Mouse (Mus musculus) lung, postnatal 14 days (tissue): Measurements from ENCODE around the gene Apol7c.
"Not testable (repeated sequence)": the region's sequence is repeated elsewhere in the genome, so short reads cannot be mapped to it uniquely, and the experiment has no call there.

Experiments
- DNase-seq: peaks from one replicate; pipeline ENCODE4 v3.0.0; 2021

Gene Apol7c

DNA sequence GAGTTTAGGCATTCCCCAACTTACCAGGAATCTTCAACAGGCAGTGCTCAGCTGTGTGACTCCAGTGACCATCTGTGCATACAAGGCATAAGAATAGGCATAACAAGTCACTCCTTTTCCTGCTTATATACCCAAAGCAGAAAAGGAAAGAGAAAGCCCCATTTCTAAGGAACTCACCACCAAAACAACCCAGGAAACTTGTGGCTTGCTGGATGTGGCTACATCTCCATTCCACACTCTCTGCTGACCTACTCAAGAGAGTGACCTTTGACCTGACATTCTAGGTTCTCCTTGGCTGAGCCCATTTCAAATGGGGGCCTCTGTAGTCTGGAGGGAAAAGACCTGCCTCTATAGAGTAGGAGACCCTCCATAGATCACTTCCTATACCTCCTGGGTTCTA lies at the start of gene Apol7c:
Gene Apol7c (minus strand): TSS at position 101 of the 400 bp plus-strand sequence.
- no peak for DNase-seq

DNA sequence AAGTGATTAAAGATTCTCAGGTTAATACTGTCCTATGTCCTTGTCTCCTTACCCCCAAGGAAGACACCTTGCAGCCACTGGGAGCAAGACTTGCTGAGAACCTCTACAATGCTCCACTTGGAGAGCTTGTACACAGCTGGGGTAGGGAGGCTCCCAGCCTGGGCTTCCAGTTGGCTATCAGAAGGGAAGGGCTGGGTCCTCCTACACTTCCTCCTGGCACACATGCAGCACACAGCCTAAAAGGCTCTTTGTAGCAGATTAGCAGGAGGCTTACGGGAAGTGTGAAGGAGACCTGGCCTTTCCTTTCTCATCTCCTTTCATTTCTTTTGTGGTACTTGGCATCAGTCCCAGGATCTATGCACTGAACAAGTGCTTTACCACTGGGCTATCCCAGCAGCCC lies 48.6 kb upstream of the Apol7c start:
- DNase-seq, result peak; percentile 40

DNA sequence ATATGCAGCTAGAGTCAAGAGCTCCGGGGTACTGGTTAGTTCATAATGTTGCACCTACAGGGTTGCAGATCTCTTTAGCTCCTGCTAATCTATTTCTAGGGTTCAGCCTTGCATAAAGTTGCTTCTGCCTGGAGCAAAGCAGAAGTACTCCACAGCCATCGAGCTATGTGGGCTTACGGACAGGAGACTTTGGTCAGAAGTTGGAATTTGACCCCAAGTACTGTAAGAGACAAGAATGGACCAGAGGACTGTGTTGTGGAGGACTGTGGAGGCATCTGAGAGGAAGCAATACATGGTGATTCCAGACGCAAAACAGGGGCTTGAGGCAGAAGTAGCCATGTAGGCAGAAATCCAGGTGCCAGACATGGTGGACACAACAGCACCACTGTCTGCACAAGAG lies 46.2 kb upstream of the Apol7c start:
- no peak for DNase-seq

- DNase-seq, result no peak
These were observed 45.7 kb upstream of the Apol7c start for GRCm38 (mm10) chr15:77578801-77579200.

- DNase-seq, result no peak
These were observed 30.1 kb upstream of the Apol7c start for GRCm38 (mm10) chr15:77563219-77563618.

- no peak for DNase-seq
These were observed 28.7 kb upstream of the Apol7c start, which contains the start of gene 1700025B11Rik for GRCm38 (mm10) chr15:77561792-77562191. Gene 1700025B11Rik, minus strand, starts transcription at chr15:77561892.

DNA sequence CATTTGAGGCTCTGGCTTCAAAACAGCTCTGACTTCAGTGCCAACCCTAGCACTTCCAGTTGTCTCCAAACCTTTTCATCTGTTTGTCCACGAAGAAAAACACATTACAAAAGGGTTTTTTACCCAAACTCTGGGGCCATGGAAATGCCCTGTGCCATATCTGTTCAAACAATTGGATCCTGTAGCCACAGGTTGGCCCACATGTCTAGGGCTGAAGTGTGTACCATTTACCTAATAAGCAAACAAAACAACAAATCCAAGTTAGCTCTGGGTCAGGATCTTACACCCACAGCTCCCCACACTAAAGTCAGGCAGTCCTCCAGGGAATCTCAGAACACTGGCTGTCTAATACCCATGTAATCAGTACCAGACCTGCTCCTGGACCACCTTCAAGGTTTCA lies 6.1 kb upstream of the Apol7c start:
- DNase-seq, result not testable (repeated sequence)

- peak; percentile 71 for DNase-seq
These were observed 9.8 kb downstream of the Apol7c start for GRCm38 (mm10) chr15:77523186-77523843.

DNA sequence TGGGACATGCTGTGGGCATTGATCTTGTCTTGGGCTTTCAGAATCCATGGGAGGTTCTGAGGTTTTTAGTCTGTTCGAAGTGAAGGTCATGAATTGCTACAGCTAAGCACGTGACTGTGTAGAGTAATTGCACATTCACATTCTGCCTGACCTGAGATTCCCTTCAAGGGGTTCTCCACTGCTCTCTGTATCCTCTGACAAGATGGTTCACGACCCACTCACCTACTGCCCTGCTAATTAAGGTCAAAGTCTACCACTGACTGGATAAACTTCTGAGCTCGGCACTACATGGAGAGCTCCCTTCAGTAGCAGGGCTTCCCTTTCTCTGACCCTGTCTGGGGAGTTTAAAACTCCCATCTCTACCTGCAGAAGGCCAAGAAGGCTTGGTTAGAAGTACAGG lies 12.5 kb downstream of the Apol7c start:
- DNase-seq, result not testable (repeated sequence)

DNA sequence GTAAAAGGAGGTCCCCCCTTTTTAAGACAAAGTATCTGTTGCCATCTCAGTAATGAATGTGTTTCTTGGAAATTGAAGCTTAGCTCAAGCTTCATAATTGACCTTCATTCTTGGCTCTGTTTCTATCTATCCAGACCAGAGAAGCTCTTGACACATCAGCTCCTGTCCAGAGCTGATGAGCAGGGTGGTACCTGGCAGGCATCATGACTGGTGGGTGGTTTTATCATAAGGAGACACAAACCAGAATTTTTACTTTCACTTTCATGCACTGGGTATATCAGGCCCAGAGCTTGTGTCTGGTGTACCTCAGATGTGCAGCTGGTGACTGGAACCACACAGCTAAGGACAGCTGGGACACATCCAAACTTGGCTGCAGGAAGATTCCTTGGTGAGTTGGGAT lies 25.1 kb downstream of the Apol7c start, which contains the start of gene Apol11a:
Gene Apol11a (plus strand): TSS at position 306 of the 400 bp plus-strand sequence.
- DNase-seq, result not testable (repeated sequence)

DNA sequence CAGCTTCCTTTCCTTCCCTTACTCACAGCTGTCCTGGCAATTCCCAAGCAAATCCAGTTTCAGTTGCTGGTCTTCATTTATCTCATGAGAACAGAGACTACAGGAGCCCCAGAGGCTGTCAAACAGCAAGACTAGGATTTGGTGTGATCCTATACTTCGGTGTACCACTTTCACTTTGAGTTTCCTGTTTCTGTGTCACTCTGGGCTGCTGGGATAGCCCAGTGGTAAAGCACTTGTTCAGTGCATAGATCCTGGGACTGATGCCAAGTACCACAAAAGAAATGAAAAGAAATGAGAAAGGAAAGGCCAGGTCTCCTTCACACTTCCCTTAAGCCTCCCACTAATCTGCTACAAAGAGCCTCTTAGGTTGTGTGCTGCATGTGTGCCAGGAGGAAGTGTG lies 38.4 kb downstream of the Apol7c start:
- not testable (repeated sequence) for DNase-seq

- not testable (repeated sequence) for DNase-seq
These were observed 39.9 kb downstream of the Apol7c start for GRCm38 (mm10) chr15:77493181-77493580.

DNA sequence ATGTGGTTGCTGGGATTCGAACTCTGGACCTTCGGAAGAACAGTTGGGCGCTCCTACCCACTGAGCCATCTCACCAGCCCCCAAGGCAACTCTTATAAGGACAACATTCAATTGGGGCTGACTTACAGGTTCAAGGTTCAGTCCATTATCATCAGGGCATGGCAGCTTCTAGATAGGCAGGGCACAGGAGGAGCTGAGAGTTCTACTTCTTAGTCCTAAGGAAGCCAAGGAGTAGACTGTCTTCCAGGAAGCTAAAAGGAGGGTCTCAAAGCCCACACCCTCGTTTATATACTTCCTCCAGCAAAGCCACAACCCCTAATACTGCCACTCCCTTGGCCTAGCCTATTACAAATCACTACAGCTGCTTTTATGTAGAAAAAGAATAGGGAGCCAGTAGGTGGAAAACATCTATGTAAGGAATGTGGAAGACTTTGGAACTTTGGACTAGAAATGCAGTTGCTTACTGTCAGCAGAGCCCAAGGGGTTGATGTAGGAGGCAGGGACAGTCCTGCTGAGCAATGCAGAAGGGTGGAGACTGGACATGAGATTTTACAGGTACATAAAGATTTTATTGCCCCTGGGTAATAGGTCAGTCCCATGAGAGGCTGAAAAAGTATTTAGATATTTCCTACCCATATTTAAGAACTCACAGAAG lies 50.8 kb downstream of the Apol7c start:
- DNase-seq, result no peak

GRCm38 (mm10) chr15:77476693-77477092 lies 56.4 kb downstream of the Apol7c start, which contains the start of gene Apol10a:
Gene Apol10a, plus strand, starts transcription at chr15:77477047.
- not testable (repeated sequence) for DNase-seq
